Mouse (Mus musculus) WW6 (cell line): ENCODE data around the gene R3hdm4.
"Not testable (repeated sequence)": the region's sequence is repeated elsewhere in the genome, so short reads cannot be mapped to it uniquely, and the experiment has no call there.

Source experiments
- DNase-seq: peaks from one replicate; pipeline ENCODE4 v3.0.0-alpha.2; 2013; ENCODE audit warnings: low read depth, low spot score

Gene R3hdm4

DNA sequence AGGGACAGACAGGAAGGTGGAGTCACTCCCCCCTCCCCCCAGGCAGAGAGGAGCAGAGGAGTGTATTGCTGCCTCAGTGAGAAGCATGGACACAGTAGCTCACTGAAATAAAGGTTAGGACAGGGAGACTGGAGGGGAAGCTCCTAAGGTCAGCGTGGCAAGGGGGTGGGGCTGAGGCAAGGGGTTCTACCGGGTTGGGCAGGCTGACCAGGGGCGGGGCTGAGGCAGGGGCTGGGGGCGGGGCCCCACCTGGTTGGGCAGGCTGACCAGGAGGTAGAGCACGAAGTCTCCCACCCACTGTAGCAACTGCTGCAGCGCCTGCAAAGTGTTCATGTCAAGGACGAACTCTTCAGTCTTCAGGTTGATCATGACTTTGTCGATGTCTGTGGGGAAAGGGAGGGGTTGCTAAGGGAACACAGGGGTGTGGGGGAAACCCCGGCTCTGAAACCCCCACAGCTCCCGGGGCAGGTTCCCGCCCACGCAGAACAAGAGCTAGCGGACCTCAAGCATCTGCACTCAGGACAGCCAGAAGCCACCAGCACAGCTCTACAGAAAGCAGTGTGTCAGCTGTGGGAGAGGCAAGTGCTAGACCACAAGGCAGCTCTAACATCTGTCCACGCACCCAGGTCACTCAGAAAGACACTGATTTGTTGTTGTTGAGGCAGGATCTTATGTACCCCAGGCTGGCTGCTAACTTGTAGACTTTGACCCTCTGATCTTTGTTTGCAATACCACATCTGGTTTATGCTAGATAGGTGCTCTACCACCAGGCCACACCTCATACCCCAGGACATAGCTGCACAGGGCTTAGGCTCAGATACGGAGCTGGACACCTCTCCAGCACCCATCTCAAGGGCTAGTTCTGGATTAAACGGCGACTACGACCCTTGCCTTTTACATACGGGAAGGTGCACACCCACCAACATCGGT is 23.4 kb downstream of the R3hdm4 start:
- no peak for DNase-seq

DNA sequence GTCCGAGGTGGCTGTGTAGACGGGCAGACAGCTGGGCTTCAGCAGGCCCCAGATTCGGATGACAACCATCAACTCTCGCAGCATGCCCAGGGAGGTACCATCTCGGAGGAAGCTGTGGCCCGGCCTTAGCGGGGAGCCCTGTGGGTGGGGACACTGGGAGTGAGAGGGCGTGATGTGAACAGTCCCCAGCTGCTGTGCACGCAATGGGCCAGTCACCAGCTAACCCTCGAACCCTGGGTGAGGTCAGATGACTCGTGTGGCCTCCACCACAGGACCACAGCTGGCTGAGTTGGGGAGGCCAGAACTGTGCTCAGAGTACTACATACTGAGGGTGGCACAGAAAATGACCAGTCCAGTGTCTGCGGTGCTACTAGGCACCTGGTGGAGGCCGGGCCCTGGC is 24.2 kb downstream of the R3hdm4 start:
- no peak for DNase-seq

DNA sequence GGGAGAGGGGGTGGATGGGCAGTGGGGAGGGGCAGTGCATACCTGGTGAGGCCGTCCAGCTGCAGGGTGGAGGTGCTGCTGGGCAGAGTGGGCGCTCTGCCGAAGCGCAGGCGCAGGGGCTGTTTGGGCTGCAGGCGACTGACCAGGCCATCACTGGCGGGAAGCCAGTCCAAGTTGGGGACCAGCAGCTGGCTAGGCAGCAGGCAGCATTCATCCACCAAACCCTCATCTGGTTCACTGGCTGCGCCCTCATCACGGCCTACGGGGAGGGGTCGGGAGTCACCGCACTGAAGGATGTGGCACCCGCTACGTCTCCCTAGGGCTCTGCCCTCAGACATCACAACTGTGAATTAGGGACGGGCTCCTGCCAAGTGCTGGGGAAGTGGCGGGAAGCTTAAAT is 24.7 kb downstream of the R3hdm4 start:
- no peak for DNase-seq

- peak; percentile 66 for DNase-seq
These were observed 28.4 kb downstream of the R3hdm4 start for GRCm38 (mm10) chr10:79892451-79893118.

DNA sequence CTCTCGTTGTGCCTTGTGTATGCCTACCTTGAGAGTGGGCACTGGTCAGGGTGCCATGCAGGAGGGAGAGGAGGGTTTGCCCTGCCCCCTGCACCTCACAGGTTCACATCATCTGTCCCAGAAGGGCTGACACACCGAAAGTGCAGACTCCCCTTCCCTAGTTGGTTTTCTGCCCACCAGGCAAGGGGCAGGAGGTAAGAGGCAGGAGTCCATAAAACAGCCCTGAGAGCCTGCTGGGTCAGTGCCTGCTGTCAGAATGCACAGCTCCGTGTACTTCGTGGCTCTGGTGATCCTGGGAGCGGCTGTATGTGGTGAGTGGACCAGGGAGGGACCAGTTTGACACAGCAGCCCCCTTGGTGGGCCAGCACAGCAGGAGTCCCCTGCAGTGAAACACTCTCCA is 30.3 kb downstream of the R3hdm4 start, which contains the start of gene Cfd:
Cfd (plus strand) TSS at position 184 of the 400 bp plus-strand sequence.
- DNase-seq: no peak

DNA sequence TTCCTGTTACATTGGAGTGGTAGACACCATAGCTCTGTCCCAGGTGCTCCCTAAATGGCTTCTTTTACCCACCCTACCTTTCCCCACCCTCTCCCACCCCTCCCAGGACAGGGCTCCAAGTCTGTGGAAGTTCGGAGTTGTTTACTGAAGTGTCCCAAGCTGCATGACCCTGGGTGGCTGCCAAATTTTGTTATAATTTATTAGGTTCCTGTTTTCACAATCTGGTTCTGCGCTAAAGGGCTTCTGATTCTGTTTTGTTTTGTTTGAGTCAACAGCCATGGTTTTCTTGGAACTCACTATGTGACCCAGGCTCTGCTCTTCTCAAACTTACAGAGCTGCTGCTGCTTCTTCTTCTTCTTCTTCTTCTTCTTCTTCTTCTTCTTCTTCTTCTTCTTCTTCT is 31.6 kb downstream of the R3hdm4 start:
- no peak for DNase-seq

- DNase-seq: no peak
These were observed 34.4 kb downstream of the R3hdm4 start for GRCm38 (mm10) chr10:79886611-79887010.

DNA sequence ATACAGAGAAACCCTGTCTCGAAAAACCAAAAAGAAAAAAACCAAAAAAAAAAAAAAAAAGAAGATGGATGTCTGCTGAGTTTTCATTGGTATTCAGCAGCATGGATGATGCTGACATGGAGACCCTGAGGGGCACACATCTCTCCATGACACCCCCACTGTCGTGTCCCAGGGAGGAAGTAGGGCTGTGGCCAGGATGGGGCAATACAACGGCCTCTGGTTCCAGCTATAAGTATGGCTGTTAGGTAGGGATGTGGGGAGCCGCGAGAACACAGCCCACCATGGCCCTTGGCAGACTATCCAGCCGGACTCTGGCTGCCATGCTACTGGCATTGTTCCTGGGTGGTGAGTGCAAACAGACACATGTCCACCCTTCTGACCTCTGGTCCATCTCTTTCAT is 35.0 kb downstream of the R3hdm4 start, which contains the start of gene Elane:
Elane (plus strand) TSS at position 194 of the 400 bp plus-strand sequence.
- no peak for DNase-seq

GRCm38 (mm10) chr10:79884938-79885337 is 36.1 kb downstream of the R3hdm4 start:
- DNase-seq: not testable (repeated sequence)

DNA sequence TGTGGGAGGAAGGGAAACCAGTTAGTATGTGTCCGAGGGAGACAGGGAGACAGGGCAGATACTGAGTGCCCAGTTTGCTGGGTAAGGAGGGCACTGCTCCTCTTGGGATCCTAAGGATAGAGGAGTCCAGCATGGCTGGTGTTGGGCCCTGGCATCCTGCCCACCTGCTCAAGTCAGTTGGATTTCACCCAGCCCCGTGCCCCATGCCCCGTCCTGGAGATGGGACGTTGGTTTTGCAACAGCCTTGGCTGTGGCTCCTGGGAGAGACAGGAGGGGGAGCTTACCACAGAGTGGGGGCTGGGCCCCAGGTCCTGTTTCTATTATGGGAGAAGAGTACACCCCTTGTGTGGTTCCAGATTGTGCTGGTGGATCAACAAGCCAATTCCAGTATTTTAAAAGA is 36.6 kb downstream of the R3hdm4 start:
- DNase-seq: no peak

DNA sequence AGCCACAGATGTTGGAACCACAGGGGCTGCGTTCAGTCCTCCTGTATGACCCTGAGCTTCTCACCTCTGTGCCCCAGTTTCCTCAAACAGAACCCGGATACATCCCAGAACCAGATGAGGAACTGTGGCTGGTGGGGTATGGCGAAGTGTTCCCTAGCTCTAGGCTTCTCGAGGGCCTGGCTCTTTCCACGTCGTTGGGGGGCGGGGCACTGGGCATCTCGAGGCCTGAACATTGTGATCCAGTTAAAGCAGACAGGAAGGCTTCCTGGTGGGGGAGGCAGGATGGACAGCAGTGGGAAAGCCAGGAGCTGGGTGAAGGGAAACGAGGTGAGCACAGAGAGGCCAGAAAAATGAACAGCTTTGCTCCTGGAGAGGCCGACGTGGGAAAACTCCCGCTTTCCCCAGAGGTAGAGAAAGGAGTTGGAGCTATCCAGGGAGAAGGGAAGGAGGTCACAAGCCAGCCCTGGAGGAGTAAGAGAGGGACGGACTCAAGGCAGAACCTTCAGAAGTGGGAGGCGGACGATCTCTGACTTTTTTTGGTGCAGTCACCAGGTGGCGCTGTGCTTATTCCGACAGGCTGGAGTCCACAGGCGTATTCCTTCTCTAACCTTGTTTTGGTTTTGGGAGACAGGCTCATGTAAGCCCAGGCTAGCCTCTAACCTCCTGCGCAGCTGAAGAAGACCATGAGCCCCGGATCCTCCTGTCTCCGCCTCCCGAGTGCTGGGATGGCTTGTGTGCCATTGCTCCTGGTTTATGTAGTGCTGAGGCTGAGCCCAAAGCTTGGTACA is 37.5 kb downstream of the R3hdm4 start:
- peak; percentile 52 for DNase-seq

DNA sequence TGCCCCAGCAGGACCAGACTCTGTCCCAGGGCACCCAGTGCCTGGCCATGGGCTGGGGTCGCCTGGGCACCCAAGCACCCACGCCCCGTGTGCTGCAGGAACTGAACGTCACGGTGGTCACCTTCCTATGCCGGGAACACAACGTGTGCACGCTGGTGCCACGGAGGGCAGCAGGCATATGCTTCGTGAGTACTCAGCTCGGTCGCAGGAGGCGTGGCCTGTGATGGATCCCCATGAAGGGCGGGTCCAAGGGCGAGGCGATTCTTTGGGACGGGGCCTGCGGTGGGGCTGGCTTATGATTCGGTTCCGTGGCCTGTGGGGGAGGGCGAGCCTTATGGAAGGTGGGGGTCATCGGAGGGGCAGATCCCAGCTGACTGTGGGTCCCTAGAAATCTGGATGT is 39.0 kb downstream of the R3hdm4 start:
- no peak for DNase-seq

DNA sequence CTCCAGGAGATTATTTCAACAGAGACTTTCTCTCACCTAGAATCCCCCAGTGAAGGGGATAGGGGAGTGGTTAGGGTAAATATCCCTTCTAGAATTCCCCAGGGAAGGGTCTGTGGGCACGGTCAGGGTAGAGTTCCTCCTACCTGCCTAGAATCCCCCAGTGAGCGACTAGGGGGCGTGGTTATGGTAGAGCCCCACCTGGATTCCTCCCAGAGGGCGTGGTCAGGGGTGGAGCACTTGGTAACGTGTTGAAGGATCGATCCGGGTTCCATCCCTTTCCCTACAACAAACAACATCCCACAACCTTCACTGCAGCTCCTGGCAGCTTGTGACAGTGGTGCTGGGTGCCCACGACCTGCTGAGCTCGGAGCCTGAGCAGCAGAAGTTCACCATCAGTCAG is 40.3 kb downstream of the R3hdm4 start:
- peak; percentile 49 for DNase-seq

GRCm38 (mm10) chr10:79879527-79879926 is 41.5 kb downstream of the R3hdm4 start:
- DNase-seq: no peak

- no peak for DNase-seq
These were observed 43.3 kb downstream of the R3hdm4 start for GRCm38 (mm10) chr10:79877757-79878156.

GRCm38 (mm10) chr10:79877174-79877573 is 43.8 kb downstream of the R3hdm4 start:
- no peak for DNase-seq

DNA sequence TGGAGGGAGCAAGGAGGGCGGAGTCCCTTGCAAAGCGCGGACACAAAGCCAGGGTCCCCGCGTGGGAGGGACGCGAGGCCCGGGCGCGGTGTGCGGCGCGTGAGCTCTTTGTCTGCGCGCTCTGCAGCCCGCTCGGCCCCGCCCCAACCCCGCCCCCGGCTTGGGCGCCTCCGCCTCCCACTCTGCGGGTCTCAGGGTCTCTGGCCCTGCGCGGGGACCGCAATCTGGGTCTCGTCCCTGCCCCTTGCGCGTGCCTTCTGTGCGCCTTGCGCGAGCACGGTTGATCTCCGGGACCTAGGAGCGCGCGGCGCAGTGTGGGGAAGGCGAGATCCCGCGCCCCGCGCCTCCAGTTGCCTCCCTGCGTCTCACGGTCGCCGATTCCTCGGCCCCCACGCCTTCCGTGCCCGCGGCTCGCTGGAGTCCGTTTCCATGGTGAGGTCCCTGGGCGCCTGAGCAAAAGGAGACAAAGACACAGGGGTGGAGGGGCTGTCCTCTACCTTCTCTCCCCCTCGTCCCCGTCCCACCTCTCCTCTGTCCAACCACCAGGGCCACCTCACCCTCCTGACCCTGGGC is 46.6 kb downstream of the R3hdm4 start, which contains the start of the genes Prtn3 and Plppr3:
Prtn3 (plus strand) TSS at position 187 of the 573 bp plus-strand sequence.
Plppr3 (minus strand) TSS at position 345 of the 573 bp plus-strand sequence.
- DNase-seq: no peak

DNA sequence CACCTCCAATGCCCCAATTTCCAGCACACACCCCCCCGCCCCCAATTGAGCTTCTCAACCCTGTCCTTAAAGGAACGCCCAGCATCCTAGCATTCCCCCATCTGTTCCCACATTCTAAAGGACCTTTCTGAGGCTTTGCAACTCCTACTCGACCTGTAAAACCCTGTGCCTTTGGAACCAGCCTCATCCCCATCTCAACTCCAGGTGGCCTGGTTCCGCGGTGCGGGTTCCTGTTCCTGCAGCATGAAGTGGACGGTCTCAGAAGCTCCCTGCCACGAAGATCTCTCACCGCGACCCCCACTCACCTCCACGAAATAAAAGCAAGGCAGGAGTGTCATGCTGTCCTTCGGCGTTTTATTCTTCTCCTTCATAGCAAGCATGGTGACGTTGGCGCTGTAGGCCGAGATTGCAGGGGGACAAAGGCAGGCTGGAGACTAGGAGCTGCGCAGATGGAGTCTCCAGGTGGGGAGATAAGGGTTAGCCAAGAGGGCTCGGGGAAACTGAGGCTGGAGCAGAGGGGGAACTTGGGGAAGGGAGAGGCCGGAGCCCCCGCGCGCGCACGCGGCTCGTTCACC is 47.2 kb downstream of the R3hdm4 start:
- no peak for DNase-seq

DNA sequence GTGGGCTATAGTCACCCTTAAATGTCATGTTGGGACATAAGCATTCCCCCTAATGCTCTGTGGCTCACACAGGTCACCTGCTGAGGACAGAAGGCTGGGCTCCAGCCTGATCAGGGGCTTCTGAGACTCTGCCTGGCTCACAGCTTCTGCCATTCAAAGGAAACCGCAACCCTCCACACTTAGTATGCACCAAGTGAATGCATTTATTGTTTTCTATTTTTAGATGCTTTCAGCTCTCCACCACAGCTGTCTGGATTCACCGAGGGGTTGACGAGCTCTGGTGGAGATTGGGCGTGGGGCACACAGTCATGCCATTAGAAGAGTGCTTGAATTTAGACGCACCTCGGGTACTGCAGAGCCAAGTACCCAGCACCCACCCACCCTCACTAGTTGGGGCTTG is 47.7 kb downstream of the R3hdm4 start:
- no peak for DNase-seq

- no peak for DNase-seq
These were observed 48.1 kb downstream of the R3hdm4 start for GRCm38 (mm10) chr10:79872862-79873261.

DNA sequence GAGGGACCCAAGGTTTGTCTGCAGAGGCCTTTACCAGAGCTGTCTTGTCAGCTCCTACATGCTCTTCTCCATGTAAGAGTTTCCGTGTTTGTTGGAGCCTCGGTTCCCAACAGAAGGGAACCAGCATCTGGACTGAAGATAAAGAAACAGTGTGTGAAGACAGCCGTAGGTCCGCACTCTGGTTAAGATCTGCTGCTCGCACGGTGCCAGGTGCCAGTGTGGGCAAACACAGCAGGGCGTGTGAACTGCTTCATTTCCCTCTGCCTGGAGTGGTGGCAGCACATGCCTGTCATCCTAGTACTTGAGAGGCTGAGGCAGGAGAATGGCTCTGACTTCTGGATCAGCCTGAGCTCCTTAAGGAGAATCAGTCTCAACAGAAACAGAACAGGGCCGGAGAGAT is 49.2 kb downstream of the R3hdm4 start:
- DNase-seq: no peak
